Mouse (Mus musculus): ENCODE measurements at regions not wholly inside any gene's neighbourhood (a gene's known extent, or its start where the extent isn't known, plus 50 kb on each side); places are given as distances from the start of the nearest gene placed in this dataset.

DNA sequence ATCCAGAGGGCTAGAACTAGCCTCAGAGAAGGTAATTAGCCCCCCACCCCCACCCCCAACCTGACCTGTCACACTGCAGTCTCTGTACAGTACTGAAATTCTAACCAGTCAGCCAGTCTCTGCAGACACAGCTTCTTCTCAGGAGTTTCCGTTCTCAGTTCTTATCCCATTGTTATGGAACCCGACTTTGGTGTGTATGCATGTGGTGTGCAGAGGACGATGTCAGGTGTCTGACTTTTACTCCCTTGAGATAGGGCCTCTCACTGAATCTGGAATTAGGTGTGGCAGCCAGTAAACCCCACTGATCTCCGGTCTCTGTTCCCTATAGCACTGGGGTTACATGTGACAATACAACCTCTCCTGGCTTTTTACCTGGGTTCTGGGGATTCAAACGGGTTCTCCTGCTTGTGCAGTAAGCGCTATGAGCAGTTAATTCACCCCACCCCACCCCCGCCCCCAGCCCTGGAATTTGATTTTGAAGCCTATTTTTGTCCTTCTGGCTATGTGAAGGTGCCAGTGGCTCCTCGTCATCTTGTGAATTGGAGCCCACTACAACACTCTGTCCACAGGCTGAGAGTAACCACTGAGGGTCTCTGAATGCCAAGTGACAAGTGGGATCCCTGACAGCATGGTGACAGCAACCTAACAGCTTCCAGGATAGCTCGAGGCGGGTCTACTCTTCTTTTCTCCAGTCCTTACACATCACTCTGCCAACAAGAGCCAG, 429.4 kb downstream of the Fut8 start:
- no peak for DNase-seq

DNA sequence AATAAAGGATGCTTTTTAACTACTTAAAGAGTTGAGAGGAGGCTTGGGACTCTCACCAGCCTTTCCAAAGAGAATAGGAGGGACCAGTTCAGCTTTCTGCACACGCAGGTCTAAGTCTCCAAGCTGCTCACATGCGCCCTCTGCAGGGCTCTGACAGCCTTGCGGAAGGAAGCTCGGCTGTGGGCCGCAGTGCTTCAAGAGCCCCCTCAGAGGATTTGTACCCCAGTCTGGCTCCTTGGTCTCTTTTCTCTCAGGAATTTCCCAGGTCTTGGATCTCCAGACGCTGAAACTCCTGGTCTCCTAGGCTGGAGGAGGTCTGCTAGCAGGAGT, 429.9 kb downstream of the Fut8 start:
- DNase-seq = peak; percentile 39 to 78

DNA sequence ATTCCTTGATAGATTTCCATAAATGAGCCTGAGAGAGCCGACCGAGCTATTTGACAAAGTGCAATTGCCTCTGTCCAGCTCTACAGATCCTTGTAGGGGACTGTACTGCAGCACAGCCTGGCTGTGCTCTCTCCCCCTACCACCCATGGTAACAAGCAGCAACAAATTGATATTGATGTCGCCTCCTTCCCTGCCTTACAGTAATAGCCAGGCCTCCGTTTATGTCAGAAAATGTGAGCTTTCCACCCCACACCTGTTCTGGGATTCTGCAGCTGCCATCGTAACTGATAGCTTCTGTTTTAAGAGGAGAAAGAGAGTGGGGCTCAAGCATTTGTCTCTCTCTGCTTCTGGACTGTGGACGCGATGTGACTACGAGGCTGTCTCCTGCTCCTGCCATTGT, 432.6 kb downstream of the Fut8 start:
- no peak for DNase-seq

DNA sequence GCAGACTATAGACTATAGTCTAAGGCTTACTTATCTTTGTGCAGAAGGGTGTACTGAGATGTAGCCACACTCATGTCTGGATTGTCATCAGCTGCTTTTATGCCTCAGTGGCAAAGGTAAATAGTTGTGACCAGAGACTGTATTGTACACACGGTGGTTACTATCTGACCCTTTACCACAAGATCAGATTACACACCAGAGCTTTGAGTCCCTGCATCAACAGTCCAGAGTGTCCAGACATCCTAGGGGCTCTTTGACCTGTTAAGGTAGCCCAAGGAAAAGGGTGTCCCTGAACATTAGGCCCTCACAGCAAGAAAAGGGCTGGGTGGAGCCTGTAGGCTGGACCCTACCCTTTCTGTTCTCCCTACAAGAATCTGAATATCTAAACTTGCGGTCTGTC, 436.4 kb downstream of the Fut8 start:
- no peak for DNase-seq

DNA sequence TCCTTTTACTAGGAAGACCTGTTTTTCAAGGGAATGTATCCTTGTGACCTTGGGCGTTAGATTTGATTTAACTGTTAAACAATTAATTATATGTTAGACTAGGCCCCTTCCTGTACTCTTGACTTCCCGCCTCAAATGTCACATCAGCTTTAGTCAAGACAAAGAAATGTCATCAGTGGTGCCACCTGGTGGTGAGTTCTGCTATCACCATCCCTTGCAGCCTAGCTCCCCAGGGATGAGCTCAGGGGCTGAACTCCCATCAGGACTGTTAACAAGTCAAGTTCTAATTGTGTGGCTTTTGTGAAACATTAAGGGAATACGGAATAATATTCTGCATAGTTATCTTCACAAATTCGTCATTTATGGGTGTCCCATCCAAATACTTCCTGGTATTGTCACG, 436.8 kb downstream of the Fut8 start:
- peak; percentile 6 to 59 for DNase-seq

DNA sequence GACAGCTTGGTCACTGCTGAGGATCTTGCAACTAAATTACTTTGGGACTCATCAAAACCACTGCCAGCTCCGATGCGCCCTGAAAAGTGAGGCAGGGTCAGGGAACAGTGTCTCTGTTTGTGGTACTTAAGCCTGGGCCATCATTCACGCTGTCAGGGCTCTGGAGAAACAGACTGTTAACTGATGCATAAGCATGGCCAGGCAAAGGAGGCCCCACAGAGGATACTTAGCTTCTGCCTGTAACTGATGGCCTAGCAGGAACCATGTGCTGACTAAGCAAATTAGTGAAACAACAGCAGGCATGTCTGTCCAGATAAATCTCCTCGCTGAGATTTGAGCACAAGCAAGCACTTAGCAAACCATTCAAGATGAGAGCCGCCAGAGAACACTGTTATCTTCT, 440.1 kb downstream of the Fut8 start:
- no peak for DNase-seq

DNA sequence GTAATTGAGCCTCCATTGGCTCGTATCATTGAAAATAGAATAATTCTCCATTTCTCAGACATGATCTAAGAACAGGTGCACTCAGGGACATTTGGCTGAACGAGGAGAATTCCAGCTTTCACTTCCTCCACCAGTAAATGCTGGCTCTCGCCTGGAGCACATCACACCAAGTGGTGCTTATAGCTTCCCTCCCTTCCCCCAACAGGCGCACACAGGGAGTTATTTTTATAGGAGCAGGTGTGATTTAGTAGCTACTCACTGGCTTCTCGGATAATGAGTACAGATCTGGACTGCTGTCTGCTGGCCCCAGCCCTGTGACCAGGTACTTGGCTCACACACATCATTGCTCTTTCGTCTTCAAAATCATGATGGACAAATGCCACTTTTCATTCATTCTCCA, 456.2 kb downstream of the Fut8 start:
- no peak for DNase-seq

DNA sequence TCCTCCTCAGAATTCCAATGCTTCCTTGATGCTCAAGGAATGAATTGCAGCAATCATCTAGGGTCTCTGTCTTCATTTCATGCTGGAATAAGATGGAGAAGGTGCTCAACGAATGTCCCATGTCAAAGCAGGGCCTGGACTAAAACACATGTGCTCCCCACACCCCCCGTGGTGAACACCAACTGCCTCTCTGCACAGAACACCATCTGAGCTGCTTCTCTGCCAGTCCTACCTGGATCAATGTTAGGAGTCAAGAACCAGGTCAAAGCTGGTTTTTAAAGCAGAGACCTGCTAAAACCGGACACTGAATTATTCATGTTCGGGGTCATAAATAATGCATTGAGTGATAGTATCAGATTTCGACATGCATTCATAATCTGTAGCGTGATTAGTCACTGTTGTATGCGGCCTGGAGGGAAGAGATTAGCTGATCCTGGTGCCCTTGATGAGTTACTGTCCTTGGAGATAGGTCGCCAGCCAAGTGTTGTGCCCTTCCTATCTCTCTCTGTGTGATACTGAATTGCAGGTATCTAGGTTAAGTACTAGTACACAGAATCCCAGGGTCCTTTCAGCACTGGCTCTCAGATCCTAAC, 458.2 kb downstream of the Fut8 start:
- DNase-seq = no peak

DNA sequence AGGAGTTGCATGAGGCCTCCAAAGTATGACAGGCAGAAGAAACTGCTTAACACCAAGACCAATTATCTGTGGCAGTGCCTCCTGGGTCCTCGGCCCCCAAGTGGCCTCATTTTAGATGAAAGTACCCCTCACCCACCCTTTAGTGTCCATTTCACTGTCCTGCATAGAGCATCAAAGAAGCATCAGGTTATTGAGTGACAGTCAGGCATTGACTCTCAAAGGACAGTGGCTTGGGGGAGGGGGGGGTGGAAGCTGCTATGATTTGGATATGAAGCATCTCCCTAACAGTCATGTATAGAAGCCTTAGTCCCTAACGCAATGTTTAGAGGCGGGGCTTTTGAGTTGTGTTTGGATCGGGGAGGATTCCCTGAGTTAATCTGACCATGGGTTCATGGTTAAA, 458.7 kb downstream of the Fut8 start:
- DNase-seq = no peak

DNA sequence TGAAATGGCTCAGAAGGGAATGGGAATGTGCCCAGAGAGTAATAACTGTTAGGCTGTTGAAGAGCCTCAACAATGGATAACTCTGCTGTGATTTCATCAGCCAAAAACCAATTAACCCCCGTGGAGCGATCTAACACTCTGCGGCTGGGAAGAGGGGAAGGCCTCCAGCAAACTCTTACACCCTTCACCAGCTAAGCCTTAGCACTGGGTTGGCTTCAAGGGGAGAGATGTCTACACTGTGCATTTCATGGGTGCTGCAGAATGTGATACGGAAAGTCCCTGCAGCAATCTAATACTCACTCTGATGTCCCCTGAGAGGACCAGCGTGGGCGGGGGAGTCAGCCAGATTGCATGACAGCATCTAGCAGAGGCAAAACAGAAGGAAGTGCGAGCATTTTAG, 460.2 kb downstream of the Fut8 start:
- DNase-seq = peak; percentile 45 to 53

DNA sequence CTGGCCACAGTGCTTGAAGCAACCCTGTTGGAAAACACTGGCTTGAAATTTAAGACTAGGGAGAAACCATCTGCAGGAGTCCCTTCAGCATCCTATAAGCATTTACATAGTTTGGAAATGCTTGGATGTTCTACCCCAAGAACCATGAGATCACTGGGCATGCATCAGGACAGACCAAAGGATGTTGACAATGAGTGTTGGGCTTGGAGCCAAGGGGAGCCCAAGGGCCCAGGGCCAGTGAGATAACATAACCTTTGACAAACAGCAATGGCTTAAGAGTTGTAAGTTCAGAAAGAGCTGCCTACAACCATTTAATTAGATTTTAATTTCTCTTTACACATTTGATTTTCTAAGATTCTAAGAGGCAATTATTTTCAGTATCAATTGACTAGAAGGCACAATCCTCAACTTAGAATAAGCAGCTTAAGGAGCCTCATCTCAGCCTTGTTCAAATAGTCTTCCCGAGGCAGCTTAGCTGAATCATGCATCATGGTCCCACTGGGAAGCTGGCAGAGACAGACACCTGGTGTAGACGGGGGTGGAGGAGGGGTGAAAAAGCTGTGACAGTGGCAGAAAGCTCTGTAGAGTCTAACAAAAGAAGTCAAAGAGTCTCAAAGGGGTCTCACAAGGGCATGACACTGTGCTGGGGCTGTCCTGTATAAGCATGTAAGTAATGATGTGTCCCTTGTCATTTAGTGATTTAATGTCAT, 462.1 kb downstream of the Fut8 start:
- no peak for DNase-seq

DNA sequence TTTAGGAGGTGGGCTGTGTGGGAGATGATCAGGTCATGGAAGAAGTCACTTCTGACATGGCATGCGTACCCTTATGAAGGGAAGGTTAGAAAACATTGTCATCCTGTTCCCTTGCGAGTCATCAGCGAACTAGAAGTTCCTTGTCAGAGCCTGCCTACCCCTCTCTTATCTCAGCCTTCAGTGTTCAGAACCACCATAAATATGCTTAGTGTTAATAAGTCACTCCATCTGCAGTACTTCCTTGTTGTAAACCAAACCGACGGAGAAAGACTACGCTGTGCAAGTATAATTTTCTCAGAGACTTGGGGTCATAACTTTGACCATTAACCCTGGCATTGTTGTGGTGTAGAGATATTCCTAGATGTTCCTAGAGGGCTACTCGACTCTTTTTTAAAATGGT, 477.6 kb downstream of the Fut8 start:
- DNase-seq = no peak

DNA sequence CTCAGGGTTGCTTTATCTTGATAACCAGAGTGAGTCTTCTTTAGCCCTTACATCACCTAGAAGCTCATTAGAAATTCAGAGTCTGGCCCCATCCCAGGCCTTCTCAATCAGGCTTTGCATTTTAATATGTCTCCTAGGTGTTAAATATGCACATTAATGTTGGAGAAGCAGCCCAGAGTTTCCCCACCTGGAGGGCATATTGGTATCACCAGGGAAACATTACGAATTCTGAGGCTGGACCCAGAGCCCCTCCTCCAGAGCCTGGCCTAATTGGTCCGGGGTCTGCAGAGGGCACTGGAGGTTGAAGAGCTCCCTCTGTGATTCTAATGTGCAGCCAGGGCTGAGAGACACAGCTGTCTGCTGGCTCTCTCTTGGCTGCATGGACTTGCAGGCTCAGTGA, 478.1 kb downstream of the Fut8 start:
- no peak for DNase-seq

DNA sequence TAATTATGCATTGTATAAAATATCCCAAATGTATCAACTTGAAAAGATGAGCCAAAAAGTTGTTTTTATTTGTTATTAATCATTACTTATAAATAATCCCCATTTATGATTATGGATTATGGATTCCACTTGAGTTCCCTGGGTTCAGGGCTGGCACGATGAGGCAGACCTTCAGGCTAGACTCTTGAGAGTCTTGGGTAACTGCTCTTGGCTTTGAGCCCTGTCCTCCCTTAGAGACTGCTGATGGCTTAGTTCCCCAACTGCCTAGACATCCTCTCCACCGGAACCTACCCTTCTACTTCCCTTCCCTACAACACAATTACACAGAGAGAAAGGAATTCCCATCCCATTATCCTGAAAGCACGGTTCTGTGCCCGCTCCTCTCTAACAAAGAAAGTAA, 466.3 kb upstream of the Gm6657 start:
- DNase-seq = no peak

DNA sequence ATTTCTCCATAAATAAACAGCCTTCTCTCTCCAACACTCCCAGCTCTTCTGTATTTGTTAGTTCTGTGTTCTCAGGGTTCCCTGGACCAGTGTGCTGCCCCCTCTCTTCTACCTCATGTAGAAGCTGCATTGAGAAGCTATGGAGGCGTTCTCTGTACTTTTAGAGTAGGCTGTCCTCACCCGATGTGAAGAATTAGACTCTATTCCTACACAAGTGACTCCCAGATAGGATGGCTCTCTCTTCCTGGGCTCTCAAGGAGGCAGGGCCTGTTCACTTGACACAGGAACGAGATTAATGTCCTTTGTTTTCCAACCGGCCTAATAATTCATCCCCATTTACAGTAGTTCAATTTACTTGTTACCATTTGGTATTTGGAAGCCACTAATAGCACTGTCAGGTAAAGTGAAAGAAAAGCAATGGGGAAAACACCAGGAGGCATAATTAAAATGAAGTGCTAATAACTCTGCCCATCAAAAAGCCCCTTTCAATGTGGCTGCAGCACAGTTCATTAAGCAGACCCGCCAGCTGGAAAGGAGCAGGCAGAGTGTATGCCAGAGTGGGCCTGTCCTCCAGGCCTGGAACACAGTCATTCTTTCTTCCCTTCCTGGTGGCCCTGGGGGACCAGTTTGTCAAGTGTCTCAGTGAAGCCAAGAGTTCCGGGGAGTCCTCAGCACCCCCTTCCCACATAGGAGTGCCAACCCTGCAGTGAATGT, 454.8 kb upstream of the Gm6657 start:
- peak; percentile 37 to 50 for DNase-seq

DNA sequence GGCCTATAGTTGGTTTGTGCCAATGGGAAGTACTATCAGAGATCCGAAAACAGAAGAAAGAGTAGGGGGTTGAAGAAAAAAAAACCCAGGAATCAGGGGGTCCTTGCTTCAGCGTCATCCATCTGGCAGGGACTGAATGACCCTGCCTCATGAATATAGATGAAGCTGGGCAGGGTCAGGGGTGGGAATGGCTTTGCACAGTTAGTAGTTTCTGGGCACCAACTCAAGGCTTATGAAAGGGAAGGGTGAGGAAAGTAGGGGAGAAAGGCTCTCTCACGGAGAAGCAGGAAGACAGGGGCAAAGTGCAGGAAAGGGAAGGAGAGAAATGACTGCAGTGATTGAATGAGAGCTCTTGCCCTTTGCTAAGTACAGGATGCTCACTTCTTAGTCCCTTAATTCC, 451.3 kb upstream of the Gm6657 start:
- no peak for DNase-seq

DNA sequence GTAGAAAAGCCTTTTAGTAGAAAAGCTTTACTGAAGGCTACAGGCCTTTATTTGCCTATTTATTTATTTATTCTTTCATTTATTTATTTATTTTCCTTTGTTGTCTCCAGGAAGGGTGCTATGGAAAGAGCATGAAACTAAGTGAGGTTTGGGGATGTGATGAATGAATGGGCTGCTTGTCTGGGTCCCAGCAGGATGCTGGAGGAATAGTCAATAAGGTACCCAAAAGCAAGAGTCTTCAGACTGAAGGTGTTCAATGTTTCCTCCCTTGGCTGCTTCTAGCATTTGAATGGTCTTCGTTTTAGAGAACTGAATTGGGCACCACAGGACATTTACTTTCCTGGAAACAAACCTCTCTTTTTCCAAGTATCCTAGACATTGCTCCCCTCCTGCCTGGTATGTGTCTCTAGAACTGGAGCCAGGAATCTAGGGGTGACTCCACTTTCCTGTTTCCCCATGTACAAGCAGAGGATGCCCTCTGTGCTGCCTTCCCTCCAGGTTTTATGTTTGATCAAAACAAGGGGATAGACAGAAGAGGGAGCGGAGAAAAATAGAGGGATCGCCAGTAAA, 444.5 kb upstream of the Gm6657 start:
- no peak for DNase-seq

DNA sequence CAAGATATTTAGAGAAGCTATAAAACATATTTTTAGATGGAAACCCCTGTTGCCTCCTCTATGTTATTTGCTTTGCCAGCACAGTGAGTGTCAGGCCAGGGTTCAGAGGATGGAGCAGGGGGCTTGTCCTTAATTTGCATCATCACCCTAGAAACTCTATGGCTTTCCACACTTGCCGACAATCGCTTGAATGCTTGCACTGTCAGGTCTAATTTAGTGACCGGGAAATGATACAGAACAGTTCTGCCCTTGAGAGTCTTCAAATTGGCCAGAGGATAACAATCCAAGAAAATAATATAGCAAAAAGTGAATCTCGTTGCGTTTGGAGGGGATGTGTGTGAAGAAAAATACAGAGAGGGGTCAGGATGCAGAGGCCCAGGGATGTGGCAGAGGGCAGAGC, 441.9 kb upstream of the Gm6657 start:
- DNase-seq = no peak

DNA sequence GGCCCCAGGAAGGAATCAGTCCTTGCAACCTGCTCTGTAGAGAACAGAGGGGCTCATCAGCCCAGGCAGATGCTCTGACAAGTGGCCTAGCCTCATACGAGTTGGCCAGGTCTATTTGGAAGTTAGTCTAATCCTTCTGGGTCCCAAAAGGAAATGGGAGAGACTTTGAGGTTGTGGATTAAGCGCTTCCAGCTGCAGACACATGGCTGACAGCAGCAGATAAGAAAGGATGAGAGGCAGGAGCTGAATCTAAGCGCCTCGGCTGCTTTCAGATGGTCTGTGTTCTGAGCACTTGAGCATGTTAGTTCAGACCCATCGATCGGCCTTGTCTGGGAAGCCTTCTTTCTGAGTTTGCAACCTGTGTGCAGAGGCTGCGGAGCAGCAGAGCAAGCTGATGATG, 438.0 kb upstream of the Gm6657 start:
- DNase-seq = peak; percentile 24 to 34

DNA sequence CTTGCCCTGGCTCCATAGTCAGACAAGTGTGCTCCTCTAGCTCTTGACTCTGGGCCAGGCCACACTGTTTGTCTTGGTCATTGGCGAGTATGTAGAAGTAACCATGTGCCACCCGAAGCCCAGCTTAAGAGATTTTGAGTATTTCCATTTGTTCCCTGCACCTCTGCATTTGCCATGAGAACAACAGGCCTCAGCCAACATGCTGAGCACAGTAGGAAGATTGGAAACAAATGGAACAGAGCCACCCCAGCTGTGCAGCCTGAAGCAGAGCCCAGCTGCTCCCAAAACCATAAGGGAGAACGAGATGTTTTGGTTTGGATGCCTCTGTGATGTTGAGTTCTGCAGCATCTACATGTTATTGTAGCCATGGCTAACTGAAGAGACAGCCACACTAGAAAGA, 433.1 kb upstream of the Gm6657 start:
- peak; percentile 32 to 55 for DNase-seq

DNA sequence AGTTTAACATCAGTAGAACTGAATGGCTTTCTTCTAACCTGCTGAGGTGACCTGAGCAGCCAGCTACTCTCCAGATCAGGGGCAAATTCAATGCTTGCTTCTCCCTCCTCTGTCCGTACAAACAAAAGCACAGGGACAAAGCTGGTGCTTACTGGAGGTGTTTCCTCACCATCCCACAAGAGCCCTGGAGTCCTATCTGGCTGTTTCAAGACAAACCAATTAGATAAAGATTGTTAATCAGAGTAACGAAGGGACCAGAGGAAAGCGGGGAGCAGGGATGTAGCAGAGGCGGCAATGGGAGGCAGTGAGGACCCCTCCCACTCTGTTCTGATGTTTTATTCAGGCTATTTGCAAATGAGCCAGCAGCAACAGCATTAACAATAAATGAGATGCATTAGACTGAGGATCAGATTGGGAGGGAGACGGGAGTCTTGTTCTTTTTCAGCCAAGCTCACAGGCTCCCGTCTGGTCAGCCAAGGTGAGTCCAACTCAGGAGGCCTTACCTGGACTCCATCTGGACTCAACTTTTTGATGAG, 418.0 kb upstream of the Gm6657 start:
- DNase-seq = no peak

DNA sequence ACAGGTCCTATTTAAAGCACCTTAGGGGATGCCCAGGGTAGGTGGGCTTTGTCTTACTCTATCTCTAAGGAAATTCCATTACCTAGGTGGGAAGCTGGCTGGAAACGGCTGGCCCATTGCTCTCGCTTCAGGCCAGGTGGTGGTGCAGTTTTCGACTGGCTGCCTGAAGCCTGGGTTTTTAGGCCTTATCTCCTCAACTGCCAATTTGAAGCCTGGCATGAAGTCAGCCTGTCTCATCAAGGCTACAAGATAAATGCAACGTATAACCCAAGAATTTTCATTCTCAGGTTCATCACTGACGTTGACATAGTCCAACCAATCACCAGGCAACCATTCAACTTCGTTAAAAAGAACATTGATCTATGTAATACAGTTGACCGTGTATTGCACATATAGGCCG, 417.3 kb upstream of the Gm6657 start:
- no peak for DNase-seq

All from heart, adult 18-20 months (tissue).